Mouse (Mus musculus) bone marrow macrophage, adult 2 months (primary cell): ENCODE data around the gene Apoc2.

Source experiments
- CTCF ChIP-seq: IDR thresholded peaks from 2 replicates; pipeline ENCODE4 v1.5.1; 2012; ENCODE audit warnings: low read depth, mild to moderate bottlenecking, low read length, moderate library complexity
- POLR2A ChIP-seq: IDR thresholded peaks from 2 replicates; pipeline ENCODE4 v1.6.1; 2012; ENCODE audit warnings: mild to moderate bottlenecking, low read depth, low read length, borderline replicate concordance

- TF ChIP-seq CTCF, result no peak
- no peak for TF ChIP-seq POLR2A
These were observed 3.5 kb upstream of the Apoc2 start, which contains the start of the genes Gm44805 and Apoc4 for GRCm38 (mm10) chr7:19681202-19681694.
